Mouse (Mus musculus): ENCODE data around the gene Gimap8.

GRCm38 (mm10) chr6:48696830-48697554 is 50.0 kb downstream of the Gimap8 start:
- no peak for TF ChIP-seq CTCF (IDR thresholded peaks at IDR 0.05; ENCODE audit: borderline replicate concordance, insufficient read depth, low read depth, low read length)
- TF ChIP-seq POLR2A (IDR thresholded peaks at IDR 0.05; ENCODE audit: borderline replicate concordance, insufficient read depth, low read length) = no peak

Measured in cerebellum, adult 2 months (tissue).